Mouse (Mus musculus): ENCODE measurements around the gene Fam213a.

DNA sequence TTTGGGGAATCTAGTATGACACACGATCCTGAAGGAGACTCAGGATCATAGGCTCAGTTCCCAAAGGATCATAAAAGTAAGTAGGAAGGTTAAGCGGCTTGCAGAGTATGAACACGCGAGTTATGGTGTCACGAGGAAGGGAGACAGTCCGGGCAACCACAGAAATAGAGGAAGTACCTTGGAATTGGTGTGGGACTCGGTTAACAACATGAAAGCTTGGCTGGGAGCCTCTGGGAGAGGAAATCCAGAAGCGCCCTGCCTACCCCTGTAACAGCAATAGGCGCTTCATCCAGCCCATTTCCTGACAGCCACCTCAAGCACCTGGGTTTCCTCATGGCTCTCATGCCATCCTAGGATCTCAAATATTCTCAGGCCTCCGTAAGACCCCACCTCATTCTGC lies 7.3 kb downstream of the Fam213a start:
- no peak for TF ChIP-seq POLR2A (IDR thresholded peaks at IDR 0.05; ENCODE audit: borderline replicate concordance, insufficient read depth, low read length)
- TF ChIP-seq CTCF (IDR thresholded peaks at IDR 0.05; ENCODE audit: borderline replicate concordance, insufficient read depth, low read depth, low read length): no peak
